8 mouse cellular contexts compared by ENCODE assay signal in genomic region chr16:4912074-4912648, GRCm38 (mm10). TPM values are rescaled to one million over a fixed set of nuclear protein-coding genes. Genes with fewer than 3 reads are reported as not detected.
DNase-seq lines count a peak whose midpoint lies in the region; ATAC-seq and TF ChIP-seq lines count a peak whose summit lies in the region.
"Had no signal": no experiment of that assay in that cellular context is flagged by ENCODE, and none has a peak within 500 bp of the region (broad histone marks: within the 10 kb centered on the region; RNA-seq: fewer than 3 reads in every experiment).

No protein-coding gene starts in this region.

- H3K27me3 ChIP-seq in intestine, embryonic 15.5 days (replicated peaks): no peaks in the 10 kb centered on the region
- no peaks in the 10 kb centered on the region for H3K27me3 ChIP-seq in intestine, postnatal 0 days (replicated peaks; ENCODE audit: control insufficient read depth, insufficient read depth, low read length)
- H3K27me3 ChIP-seq in liver, embryonic 15.5 days: no peaks in the 10 kb centered on the region

- no peak for TF ChIP-seq POLR2A in bone marrow macrophage, adult 2 months (IDR thresholded peaks at IDR 0.05; ENCODE audit: borderline replicate concordance, low read depth, low read length)

- 0 out of 2 replicates have a peak overlapping the region, but pooled peaks have one; percentile 36 for H3K27ac ChIP-seq in intestine, embryonic 15.5 days
- H3K27ac ChIP-seq in intestine, postnatal 0 days (ENCODE audit: low read depth, low read length): no peak overlapping the region
- H3K27ac ChIP-seq in bone marrow macrophage, adult 2 months (ENCODE audit: insufficient read depth, low read depth, low read length): peak overlapping the region; percentile 97
- peak overlapping the region; percentile 76 for H3K27ac ChIP-seq in liver, embryonic 15.5 days (replicated peaks)

- no peak for TF ChIP-seq CTCF in intestine, postnatal 0 days (IDR thresholded peaks at IDR 0.05; ENCODE audit: low read depth)
- no peak for TF ChIP-seq CTCF in bone marrow macrophage, adult 2 months (IDR thresholded peaks at IDR 0.05; ENCODE audit: low read depth, low read length)

- H3K4me2 ChIP-seq in intestine, embryonic 15.5 days (replicated peaks): no peak overlapping the region
- no peak overlapping the region for H3K4me2 ChIP-seq in intestine, postnatal 0 days (replicated peaks; ENCODE audit: low read depth)
- no peak overlapping the region for H3K4me2 ChIP-seq in liver, embryonic 15.5 days

- WGBS in intestine, embryonic 15.5 days: 80% methylated on average over 10 of the region's 10 CpGs
- 77% methylated on average over 10 of the region's 10 CpGs for WGBS in intestine, postnatal 0 days
- 58% methylated on average over 10 of the region's 10 CpGs for WGBS in liver, embryonic 15.5 days (ENCODE audit: insufficient replicate concordance)

- H3K36me3 ChIP-seq in intestine, embryonic 15.5 days: peaks cover 36% of the 10 kb centered on the region
- peaks cover 74% of the 10 kb centered on the region for H3K36me3 ChIP-seq in intestine, postnatal 0 days (ENCODE audit: control insufficient read depth, insufficient read depth)
- H3K36me3 ChIP-seq in liver, embryonic 15.5 days (replicated peaks): peaks cover 57% of the 10 kb centered on the region

- DNase-seq in ES-CJ7 (ENCODE audit: low read depth, low spot score) (peak; percentile 21), MN1 (ENCODE audit: low spot score) (no peak)
- no peak for DNase-seq in urinary bladder, postnatal 36 days (ENCODE audit: low spot score in 2 of 2)
- DNase-seq: thymus, postnatal 4 days had no signal

- no peak overlapping the region for H3K9ac ChIP-seq in intestine, embryonic 15.5 days
- H3K9ac ChIP-seq in intestine, postnatal 0 days (ENCODE audit: low read depth, low read length): no peak overlapping the region
- no peak overlapping the region for H3K9ac ChIP-seq in liver, embryonic 15.5 days

- no peak for ATAC-seq in intestine, embryonic 15.5 days
- ATAC-seq in intestine, postnatal 0 days: no peak
- no peak for ATAC-seq in liver, embryonic 15.5 days (ENCODE audit: insufficient read depth)

- no peaks in the 10 kb centered on the region for H3K9me3 ChIP-seq in intestine, embryonic 15.5 days
- H3K9me3 ChIP-seq in intestine, postnatal 0 days (ENCODE audit: control insufficient read depth): no peaks in the 10 kb centered on the region
- no peaks in the 10 kb centered on the region for H3K9me3 ChIP-seq in liver, embryonic 15.5 days (replicated peaks)

- no peak overlapping the region for H3K4me3 ChIP-seq in intestine, embryonic 15.5 days (replicated peaks)
- no peak overlapping the region for H3K4me3 ChIP-seq in intestine, postnatal 0 days (ENCODE audit: low read depth, low read length)
- no peak overlapping the region for H3K4me3 ChIP-seq in bone marrow macrophage, adult 2 months (ENCODE audit: insufficient read depth, low read length)
- no peak overlapping the region for H3K4me3 ChIP-seq in liver, embryonic 15.5 days (replicated peaks)

- H3K4me1 ChIP-seq in intestine, embryonic 15.5 days (replicated peaks): peaks cover 4% of the 10 kb centered on the region; the same call in 1 of the 2 replicates
- no peaks in the 10 kb centered on the region for H3K4me1 ChIP-seq in intestine, postnatal 0 days (replicated peaks; ENCODE audit: control insufficient read depth, insufficient read depth, low read length)
- peaks cover 47% of the 10 kb centered on the region for H3K4me1 ChIP-seq in bone marrow macrophage, adult 2 months (ENCODE audit: control insufficient read depth, insufficient read depth, low read length)
- H3K4me1 ChIP-seq in liver, embryonic 15.5 days (replicated peaks): peaks cover 39% of the 10 kb centered on the region

RNA-seq across cellular contexts. Expression of gene Mgrn1, which starts 26.1 kb away (rescaled TPM):
- polyA plus RNA-seq in intestine, embryonic 15.5 days (2015; fragmentation: Nextera tagmentation; extraction: Ambion mirVana): 71.2 and 77.9 TPM in 2 replicates
- polyA plus RNA-seq in intestine, postnatal 0 days (2015; fragmentation: Nextera tagmentation; extraction: Ambion mirVana): 57.8 and 62.8 TPM in 2 replicates
- 66.4 and 75.4 TPM in 2 replicates for polyA plus RNA-seq in bone marrow macrophage, adult 2 months (2012; ENCODE audit: insufficient read depth, insufficient read length, missing spikeins)
- 25.4 and 30.9 TPM in 2 replicates for polyA plus RNA-seq in liver, embryonic 15.5 days (2015; fragmentation: Nextera tagmentation; extraction: Ambion mirVana)

RNA-seq across cellular contexts. Expression of gene Nudt16l1, which starts 26.4 kb away (rescaled TPM):
- polyA plus RNA-seq in intestine, embryonic 15.5 days (2015; fragmentation: Nextera tagmentation; extraction: Ambion mirVana): 128 and 143 TPM in 2 replicates
- polyA plus RNA-seq in intestine, postnatal 0 days (2015; fragmentation: Nextera tagmentation; extraction: Ambion mirVana): 77.7 and 79.5 TPM in 2 replicates
- 44.3 and 55.0 TPM in 2 replicates for polyA plus RNA-seq in bone marrow macrophage, adult 2 months (2012; ENCODE audit: insufficient read depth, insufficient read length, missing spikeins)
- 49.0 and 50.2 TPM in 2 replicates for polyA plus RNA-seq in liver, embryonic 15.5 days (2015; fragmentation: Nextera tagmentation; extraction: Ambion mirVana)

RNA-seq across cellular contexts. Expression of gene Ubald1, which starts 32.0 kb away (rescaled TPM):
- polyA plus RNA-seq in intestine, embryonic 15.5 days (2015; fragmentation: Nextera tagmentation; extraction: Ambion mirVana): 34.0 and 36.1 TPM in 2 replicates
- 22.9 and 24.9 TPM in 2 replicates for polyA plus RNA-seq in intestine, postnatal 0 days (2015; fragmentation: Nextera tagmentation; extraction: Ambion mirVana)
- 68.4 and 72.6 TPM in 2 replicates for polyA plus RNA-seq in bone marrow macrophage, adult 2 months (2012; ENCODE audit: insufficient read depth, insufficient read length, missing spikeins)
- 10.6 and 11.5 TPM in 2 replicates for polyA plus RNA-seq in liver, embryonic 15.5 days (2015; fragmentation: Nextera tagmentation; extraction: Ambion mirVana)

RNA-seq across cellular contexts. Expression of gene Anks3, which starts 51.8 kb away (rescaled TPM):
- polyA plus RNA-seq in intestine, embryonic 15.5 days (2015; fragmentation: Nextera tagmentation; extraction: Ambion mirVana): 39.6 and 42.0 TPM in 2 replicates
- polyA plus RNA-seq in intestine, postnatal 0 days (2015; fragmentation: Nextera tagmentation; extraction: Ambion mirVana): 17.7 and 18.0 TPM in 2 replicates
- 44.1 and 44.2 TPM in 2 replicates for polyA plus RNA-seq in bone marrow macrophage, adult 2 months (2012; ENCODE audit: insufficient read depth, insufficient read length, missing spikeins)
- polyA plus RNA-seq in liver, embryonic 15.5 days (2015; fragmentation: Nextera tagmentation; extraction: Ambion mirVana): 14.8 and 18.5 TPM in 2 replicates
